Mouse (Mus musculus) lung, adult 2 months (tissue): ENCODE measurements at regions not wholly inside any gene's neighbourhood (a gene's known extent, or its start where the extent isn't known, plus 50 kb on each side); places are given as distances from the start of the nearest gene placed in this dataset.

Experiments used
- CTCF ChIP-seq: fragments of 200-500 bp; IDR thresholded peaks from 2 replicates; pipeline ENCODE4 v1.5.1; 2011; ENCODE audit warnings: mild to moderate bottlenecking, low read length, control low read depth; ENCODE audit not compliant: insufficient read depth
- POLR2A ChIP-seq: fragments of 200-500 bp; IDR thresholded peaks from 2 replicates; pipeline ENCODE4 v1.6.1; 2011; ENCODE audit warnings: low read depth, mild to moderate bottlenecking, control low read depth, low read length, borderline replicate concordance; ENCODE audit errors: extremely low read depth

GRCm38 (mm10) chr16:23834991-23835390 is 55.8 kb downstream of the Sst start:
- no peak for TF ChIP-seq CTCF
- no peak for TF ChIP-seq POLR2A
